Mouse (Mus musculus) CD4-positive, CD25-positive, alpha-beta regulatory T cell, adult 9 weeks (primary cell): ENCODE measurements around the gene Plekhs1. TPM values are rescaled to one million over a fixed set of nuclear protein-coding genes. Genes with fewer than 3 reads are reported as not detected.

Source experiments
- polyA plus RNA-seq: library from polyadenylated mRNA; unstranded; fragments of 100-300 nt; shearing (Covaris generic); gene quantifications from one replicate; pipeline ENCODE4 v1.2.1, GENCODE M21; 2017

Plekhs1 gene
- 0.35 TPM for polyA plus RNA-seq

GRCm38 (mm10) chr19:56461522-56462101 is at the start of gene Plekhs1:
Plekhs1 (plus strand) TSS chr19:56461640.

Other genes with a start within 250 kb of the Plekhs1 start
- gene Habp2, start 174.5 kb upstream of the Plekhs1 start, polyA plus RNA-seq = not detected
- 0.09 TPM for gene Nrap, start 71.6 kb upstream of the Plekhs1 start, polyA plus RNA-seq
- 43.1 TPM for gene Casp7, start 64.5 kb upstream of the Plekhs1 start, polyA plus RNA-seq
- 11.9 TPM for gene Dclre1a, start 86.6 kb downstream of the Plekhs1 start, polyA plus RNA-seq
- 4.8 TPM for gene Nhlrc2, start 86.6 kb downstream of the Plekhs1 start, polyA plus RNA-seq